Mouse (Mus musculus) spleen, adult 18-20 months (tissue): Measurements from ENCODE around the gene Olfr43.

Experiments used
- DNase-seq, 2 experiments: peaks; one replicate each; pipeline ENCODE4 v3.0.0; 2022; ENCODE audit warnings: mixed read lengths in 2 of 2

Gene Olfr43

GRCm38 (mm10) chr11:74211279-74211678 lies at the start of gene Olfr43:
Olfr43 (minus strand) TSS chr11:74211379.
- no peak for DNase-seq

GRCm38 (mm10) chr11:74259508-74259907 lies 48.3 kb upstream of the Olfr43 start, which contains the start of gene Olfr406:
Olfr406 (plus strand) TSS chr11:74259808.
- no peak for DNase-seq

- DNase-seq, result no peak
Observed at GRCm38 (mm10) chr11:74241201-74241600, 30.0 kb upstream of the Olfr43 start.

GRCm38 (mm10) chr11:74185949-74186348 lies 25.2 kb downstream of the Olfr43 start, which contains the start of gene Olfr403:
Olfr403 (plus strand) TSS chr11:74186249.
- DNase-seq, result no peak

- DNase-seq, result no peak
Observed at GRCm38 (mm10) chr11:74183745-74184144, 27.4 kb downstream of the Olfr43 start.

- DNase-seq, result no peak
Observed at GRCm38 (mm10) chr11:74183168-74183567, 28.0 kb downstream of the Olfr43 start.

GRCm38 (mm10) chr11:74168771-74169170 lies 42.4 kb downstream of the Olfr43 start:
- DNase-seq, result no peak
